Mouse (Mus musculus): ENCODE results near the gene Ngb. TPM values are rescaled to one million over a fixed set of nuclear protein-coding genes. Genes with fewer than 3 reads are reported as not detected.

The Ngb gene
- total and polyA plus RNA-seq, 2 experiments from 2014 or later: 15.7 to 16.7 TPM

DNA sequence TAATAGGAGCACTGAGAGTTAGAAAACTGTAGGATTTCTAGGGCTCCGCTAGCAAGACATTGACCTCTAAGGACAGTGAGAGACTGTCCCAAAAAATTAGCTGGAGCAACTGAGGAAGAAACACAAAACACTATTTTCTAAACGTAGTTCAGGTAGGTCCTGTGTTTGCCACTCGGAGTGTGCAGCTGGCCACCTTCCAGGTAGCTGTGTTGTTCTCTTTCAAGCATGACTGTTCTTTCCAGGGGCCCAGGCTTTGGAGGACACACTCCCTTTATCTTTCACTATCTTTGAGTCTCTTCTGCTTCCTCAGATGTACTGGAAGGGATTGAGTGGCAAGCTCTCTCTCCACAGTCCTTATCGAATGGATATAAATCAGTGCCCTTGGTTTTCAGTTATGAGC is 1.1 kb upstream of the Ngb start:
- DNase-seq (ENCODE audit: low spot score) (no peak), ATAC-seq (ENCODE audit: low FRiP score) (no peak)
- no peak for TF ChIP-seq CTCF (IDR thresholded peaks at IDR 0.05)
- Histone ChIP-seq H3K36me3 (ENCODE audit: insufficient read depth, low read length) (peaks cover 5% of the 10 kb centered on the region; the same call in 1 of the 2 replicates), H3K9me3 (ENCODE audit: low read length) (no peaks in the 10 kb centered on the region), H3K4me1 (ENCODE audit: insufficient read depth, low read length) (0 out of 2 replicates have a peak, but pooled peaks cover 2% of the 10 kb centered on the region), H3K4me3 (ENCODE audit: low read depth, low read length) (no peak overlapping the region), H3K4me2 (ENCODE audit: low read depth, low read length, poor library complexity, severe bottlenecking) (no peak overlapping the region), H3K27ac (ENCODE audit: low read depth, low read length) (no peak overlapping the region), H3K27me3 (ENCODE audit: insufficient read depth, low read length) (peaks cover 6% of the 10 kb centered on the region; the same call in 1 of the 2 replicates), H3K9ac (replicated peaks; ENCODE audit: low read length, poor library complexity, severe bottlenecking) (no peak overlapping the region)
- WGBS: 94% methylated on average over 4 of the region's 4 CpGs

DNA sequence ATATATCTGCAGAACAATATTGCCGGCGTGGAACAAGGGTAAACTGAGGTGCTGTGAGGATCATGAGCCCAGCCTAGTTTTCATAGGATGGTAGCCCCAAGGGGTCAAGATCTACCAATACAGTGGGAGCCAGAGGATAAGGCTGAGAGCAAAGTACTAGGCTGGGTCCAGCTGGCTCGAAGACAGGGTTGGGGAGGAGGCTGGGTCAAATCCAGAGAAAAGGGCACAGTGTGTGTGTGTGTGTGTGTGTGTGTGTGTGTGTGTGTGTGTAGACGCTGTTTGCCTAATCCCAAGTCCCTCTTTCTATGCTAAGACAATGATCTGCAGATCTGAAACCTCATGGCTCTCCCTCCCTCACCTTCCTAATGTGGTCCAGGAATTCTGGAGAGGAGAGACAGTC is 2.0 kb downstream of the Ngb start:
- ATAC-seq (ENCODE audit: low FRiP score) (no peak), DNase-seq (ENCODE audit: low spot score) (no peak)
- H3K4me1 ChIP-seq (ENCODE audit: insufficient read depth, low read length): 0 out of 2 replicates have a peak, but pooled peaks cover 2% of the 10 kb centered on the region
- H3K36me3 ChIP-seq (ENCODE audit: insufficient read depth, low read length): no peaks in the 10 kb centered on the region
- no peak overlapping the region for H3K27ac ChIP-seq (ENCODE audit: low read depth, low read length)
- 77% methylated on average over 4 of the region's 4 CpGs for WGBS
- no peak for TF ChIP-seq CTCF (IDR thresholded peaks at IDR 0.05)
- H3K4me2 ChIP-seq (ENCODE audit: low read depth, low read length, poor library complexity, severe bottlenecking): no peak overlapping the region
- H3K4me3 ChIP-seq (ENCODE audit: low read depth, low read length): no peak overlapping the region
- peaks cover 6% of the 10 kb centered on the region; the same call in 1 of the 2 replicates for H3K27me3 ChIP-seq (ENCODE audit: insufficient read depth, low read length)
- H3K9ac ChIP-seq (replicated peaks; ENCODE audit: low read length, poor library complexity, severe bottlenecking): no peak overlapping the region
- no peaks in the 10 kb centered on the region for H3K9me3 ChIP-seq (ENCODE audit: low read length)

DNA sequence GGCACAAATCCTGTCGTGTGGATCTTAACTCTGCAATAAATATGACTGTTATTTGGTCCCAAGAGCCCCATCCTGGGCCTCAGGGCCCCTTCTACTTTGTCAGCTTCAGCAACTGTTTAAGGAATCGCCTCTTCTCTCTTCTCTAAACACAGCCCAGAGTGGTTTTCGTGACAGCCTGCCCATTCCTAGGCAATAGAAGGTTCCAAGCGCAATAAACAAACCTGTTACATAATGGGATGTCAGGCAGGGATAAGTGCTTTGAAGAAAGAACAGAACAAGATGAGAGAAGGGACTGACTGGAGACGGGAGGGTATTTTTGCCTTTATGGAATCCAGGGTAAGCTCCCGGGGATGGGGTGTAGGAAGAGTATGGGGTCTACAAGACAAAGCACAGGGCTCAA is 8.7 kb downstream of the Ngb start:
- Histone ChIP-seq H3K27ac (ENCODE audit: low read depth, low read length) (no peak overlapping the region), H3K4me2 (ENCODE audit: low read depth, low read length, poor library complexity, severe bottlenecking) (no peak overlapping the region), H3K4me1 (ENCODE audit: insufficient read depth, low read length) (no peaks in the 10 kb centered on the region), H3K9ac (replicated peaks; ENCODE audit: low read length, poor library complexity, severe bottlenecking) (no peak overlapping the region), H3K27me3 (ENCODE audit: insufficient read depth, low read length) (no peaks in the 10 kb centered on the region), H3K4me3 (ENCODE audit: low read depth, low read length) (no peak overlapping the region), H3K9me3 (ENCODE audit: low read length) (no peaks in the 10 kb centered on the region), H3K36me3 (ENCODE audit: insufficient read depth, low read length) (peaks cover 21% of the 10 kb centered on the region)
- ATAC-seq (ENCODE audit: low FRiP score) (no peak), DNase-seq (ENCODE audit: low spot score) (no peak)
- no peak for TF ChIP-seq CTCF (IDR thresholded peaks at IDR 0.05)
- 74% methylated on average over 6 of the region's 6 CpGs for WGBS

DNA sequence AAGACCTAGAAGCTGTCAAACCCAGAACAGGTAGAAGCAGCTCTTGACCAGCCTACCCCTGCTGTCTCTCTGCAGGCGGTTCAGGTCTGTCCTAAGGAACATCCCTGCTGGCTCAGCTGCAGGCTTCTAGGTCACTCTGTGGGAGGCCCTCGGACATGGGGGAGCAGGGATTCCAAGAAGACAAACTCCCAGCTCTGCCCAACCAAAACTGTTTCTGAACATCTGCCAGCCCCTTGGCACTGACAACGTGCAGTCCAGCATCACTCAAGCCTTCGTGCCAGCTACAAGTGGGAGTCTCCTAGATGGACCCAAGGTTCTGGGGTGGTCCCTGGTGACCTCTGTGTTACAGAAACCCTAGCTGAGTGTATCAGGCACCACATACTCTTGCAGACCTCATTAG is 9.1 kb downstream of the Ngb start:
- ATAC-seq (ENCODE audit: low FRiP score) (no peak), DNase-seq (ENCODE audit: low spot score) (no peak)
- Histone ChIP-seq H3K4me3 (ENCODE audit: low read depth, low read length) (no peak overlapping the region), H3K36me3 (ENCODE audit: insufficient read depth, low read length) (peaks cover 21% of the 10 kb centered on the region), H3K9me3 (ENCODE audit: low read length) (no peaks in the 10 kb centered on the region), H3K27ac (ENCODE audit: low read depth, low read length) (no peak overlapping the region), H3K9ac (replicated peaks; ENCODE audit: low read length, poor library complexity, severe bottlenecking) (no peak overlapping the region), H3K4me1 (ENCODE audit: insufficient read depth, low read length) (no peaks in the 10 kb centered on the region), H3K27me3 (ENCODE audit: insufficient read depth, low read length) (no peaks in the 10 kb centered on the region), H3K4me2 (ENCODE audit: low read depth, low read length, poor library complexity, severe bottlenecking) (no peak overlapping the region)
- no peak for TF ChIP-seq CTCF (IDR thresholded peaks at IDR 0.05)
- WGBS: 77% methylated on average over 4 of the region's 4 CpGs

DNA sequence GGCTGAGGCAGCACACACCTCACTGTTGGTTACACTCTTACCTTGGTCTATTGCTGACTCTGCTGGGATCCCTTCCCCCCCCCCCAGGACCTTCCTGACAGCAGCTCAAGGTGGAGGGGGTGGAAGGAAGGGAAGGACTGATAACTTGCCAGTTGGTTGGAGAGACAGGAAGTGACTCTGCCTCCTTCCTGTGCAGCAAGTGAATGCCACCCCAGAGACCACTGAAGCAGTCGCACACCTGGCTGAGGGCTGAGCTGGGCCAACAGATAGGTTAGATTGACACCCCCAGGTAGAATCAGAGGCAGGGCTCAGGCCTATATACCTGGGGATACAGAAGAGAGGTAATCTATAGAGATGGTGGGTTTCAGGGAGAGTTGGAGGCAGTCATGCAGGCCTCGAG is 10.4 kb downstream of the Ngb start:
- no peak for TF ChIP-seq CTCF (IDR thresholded peaks at IDR 0.05)
- Histone ChIP-seq H3K36me3 (ENCODE audit: insufficient read depth, low read length) (peaks cover 23% of the 10 kb centered on the region), H3K4me2 (ENCODE audit: low read depth, low read length, poor library complexity, severe bottlenecking) (no peak overlapping the region), H3K27ac (ENCODE audit: low read depth, low read length) (no peak overlapping the region), H3K4me3 (ENCODE audit: low read depth, low read length) (no peak overlapping the region), H3K4me1 (ENCODE audit: insufficient read depth, low read length) (no peaks in the 10 kb centered on the region), H3K9ac (replicated peaks; ENCODE audit: low read length, poor library complexity, severe bottlenecking) (no peak overlapping the region), H3K9me3 (ENCODE audit: low read length) (no peaks in the 10 kb centered on the region), H3K27me3 (ENCODE audit: insufficient read depth, low read length) (no peaks in the 10 kb centered on the region)
- WGBS: 88% methylated on average over 2 of the region's 2 CpGs
- ATAC-seq (ENCODE audit: low FRiP score) (no peak), DNase-seq (ENCODE audit: low spot score) (no peak)

DNA sequence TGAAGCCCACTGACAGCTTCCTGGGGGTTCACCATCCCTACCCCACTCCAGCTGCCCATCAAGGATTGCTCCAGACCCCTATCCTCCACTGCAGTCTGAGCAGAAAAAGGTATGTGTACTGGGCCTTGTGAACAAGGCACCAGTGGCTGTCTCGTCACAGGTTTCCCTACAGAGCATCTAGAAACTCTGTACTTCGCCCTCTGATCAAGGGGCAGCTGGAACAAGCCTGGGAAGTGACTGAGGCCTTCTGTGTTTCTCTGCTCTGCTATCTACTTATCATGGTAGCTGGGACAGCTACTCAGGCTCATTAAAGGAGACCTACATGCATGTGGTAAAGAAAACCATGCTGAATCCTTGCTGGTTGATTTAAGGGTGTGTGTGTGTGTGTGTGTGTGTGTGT is 12.6 kb downstream of the Ngb start:
- Histone ChIP-seq H3K9ac (replicated peaks; ENCODE audit: low read length, poor library complexity, severe bottlenecking) (no peak overlapping the region), H3K9me3 (ENCODE audit: low read length) (no peaks in the 10 kb centered on the region), H3K4me3 (ENCODE audit: low read depth, low read length) (no peak overlapping the region), H3K4me1 (ENCODE audit: insufficient read depth, low read length) (no peaks in the 10 kb centered on the region), H3K27ac (ENCODE audit: low read depth, low read length) (no peak overlapping the region), H3K27me3 (ENCODE audit: insufficient read depth, low read length) (no peaks in the 10 kb centered on the region), H3K4me2 (ENCODE audit: low read depth, low read length, poor library complexity, severe bottlenecking) (no peak overlapping the region), H3K36me3 (ENCODE audit: insufficient read depth, low read length) (peaks cover 30% of the 10 kb centered on the region)
- DNase-seq (ENCODE audit: low spot score): no peak
- 87% methylated on average over 2 of the region's 2 CpGs for WGBS
- TF ChIP-seq CTCF (IDR thresholded peaks at IDR 0.05): no peak
- no peak for ATAC-seq (ENCODE audit: low FRiP score)

Measured in midbrain, postnatal 0 days (tissue).